ENCODE assay signal across 8 mouse cellular contexts in the genomic region with DNA sequence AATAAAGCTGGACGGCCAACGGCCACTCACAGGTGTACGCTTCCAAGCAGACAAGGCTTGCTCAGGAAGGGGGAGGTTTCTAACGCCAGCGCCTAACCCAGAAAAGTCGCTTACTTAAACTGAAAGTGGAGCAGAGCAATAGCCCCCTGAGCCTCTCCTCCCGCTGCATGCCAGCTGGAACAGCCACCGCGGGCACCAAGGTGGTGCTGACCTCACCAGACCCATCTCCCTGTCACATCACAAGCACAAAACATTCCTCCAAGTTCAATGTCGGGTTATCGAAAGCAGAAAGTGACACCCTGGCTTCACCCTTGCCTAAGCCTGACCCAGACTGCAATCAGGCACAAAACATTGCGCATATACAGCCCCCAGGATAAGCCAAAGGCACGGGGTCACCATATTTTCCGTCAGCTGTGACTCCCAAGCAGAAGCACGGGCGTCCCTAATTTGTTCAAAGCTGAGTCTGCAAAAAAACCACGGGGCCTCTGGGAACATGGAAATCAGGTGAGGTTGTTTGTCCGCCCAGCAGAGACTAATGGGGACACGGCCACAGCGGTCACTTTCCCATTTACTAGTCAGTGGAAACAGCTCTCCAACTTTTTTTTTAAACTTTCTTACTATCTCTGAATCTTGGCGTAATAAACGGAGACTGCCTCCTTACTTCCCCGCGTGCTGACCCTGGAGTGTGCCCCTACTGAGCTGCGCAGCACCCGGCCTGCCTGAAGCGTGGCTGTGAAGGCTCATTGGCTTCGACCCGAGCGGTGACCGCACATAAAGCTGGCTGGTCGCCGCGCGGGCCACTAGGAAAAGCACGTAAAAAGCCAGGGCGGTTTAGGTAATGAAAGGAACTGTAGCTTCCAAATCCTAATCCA. TPM values are rescaled to one million over a fixed set of nuclear protein-coding genes. Genes with fewer than 3 reads are reported as not detected.
DNase-seq lines count a peak whose midpoint lies in the region; ATAC-seq and TF ChIP-seq lines count a peak whose summit lies in the region.

No protein-coding gene starts in this region.

- 2% methylated on average over 37 of the region's 37 CpGs for WGBS in embryonic facial prominence, embryonic 12.5 days
- WGBS in limb, embryonic 14.5 days = 1% methylated on average over 37 of the region's 37 CpGs
- WGBS in neural tube, embryonic 12.5 days = 2% methylated on average over 37 of the region's 37 CpGs

- peaks cover 70% of the 10 kb centered on the region for H3K27me3 ChIP-seq in embryonic facial prominence, embryonic 12.5 days
- peaks cover 51% of the 10 kb centered on the region for H3K27me3 ChIP-seq in limb, embryonic 14.5 days (ENCODE audit: control insufficient read depth, insufficient read depth, low read length)
- peaks cover 52% of the 10 kb centered on the region for H3K27me3 ChIP-seq in neural tube, embryonic 12.5 days (replicated peaks)

- no peak overlapping the region for H3K27ac ChIP-seq in embryonic facial prominence, embryonic 12.5 days
- no peak overlapping the region for H3K27ac ChIP-seq in limb, embryonic 14.5 days (replicated peaks; ENCODE audit: low read depth, low read length)
- no peak overlapping the region for H3K27ac ChIP-seq in neural tube, embryonic 12.5 days

- H3K9me3 ChIP-seq in embryonic facial prominence, embryonic 12.5 days = no peaks in the 10 kb centered on the region
- no peaks in the 10 kb centered on the region for H3K9me3 ChIP-seq in limb, embryonic 14.5 days (ENCODE audit: control insufficient read depth, low read length)
- no peaks in the 10 kb centered on the region for H3K9me3 ChIP-seq in neural tube, embryonic 12.5 days

- peak overlapping the region; percentile 96 for H3K4me2 ChIP-seq in embryonic facial prominence, embryonic 12.5 days (replicated peaks)
- peak overlapping the region; percentile 100 for H3K4me2 ChIP-seq in limb, embryonic 14.5 days (replicated peaks; ENCODE audit: low read depth, low read length, severe bottlenecking)
- peak overlapping the region; percentile 100 for H3K4me2 ChIP-seq in neural tube, embryonic 12.5 days (replicated peaks)

- H3K36me3 ChIP-seq in embryonic facial prominence, embryonic 12.5 days = no peaks in the 10 kb centered on the region
- no peaks in the 10 kb centered on the region for H3K36me3 ChIP-seq in limb, embryonic 14.5 days (ENCODE audit: control insufficient read depth, insufficient read depth, low read length)
- no peaks in the 10 kb centered on the region for H3K36me3 ChIP-seq in neural tube, embryonic 12.5 days

- H3K9ac ChIP-seq in embryonic facial prominence, embryonic 12.5 days = no peak overlapping the region
- H3K9ac ChIP-seq in limb, embryonic 14.5 days (ENCODE audit: low read depth, low read length, severe bottlenecking) = no peak overlapping the region
- H3K9ac ChIP-seq in neural tube, embryonic 12.5 days = no peak overlapping the region

- no peak for TF ChIP-seq POLR2A in limb, embryonic 14.5 days (IDR thresholded peaks at IDR 0.05; ENCODE audit: borderline replicate concordance, extremely low read depth, insufficient read depth, insufficient read length)

- peak; percentile 34 for DNase-seq in gastrocnemius, postnatal 10 days
- no peak for DNase-seq in gastrocnemius, adult 18-20 months (ENCODE audit: low spot score)
- no peak for DNase-seq in limb, embryonic 14.5 days (ENCODE audit: low spot score)
- no peak for DNase-seq in urinary bladder, postnatal 14 days (ENCODE audit: low spot score)
- DNase-seq in right cerebral cortex, postnatal 14 days = no peak

- peak overlapping the region; percentile 54 for H3K4me3 ChIP-seq in embryonic facial prominence, embryonic 12.5 days
- H3K4me3 ChIP-seq in limb, embryonic 14.5 days (replicated peaks; ENCODE audit: low read length) = peak overlapping the region; percentile 58
- H3K4me3 ChIP-seq in neural tube, embryonic 12.5 days = peak overlapping the region; percentile 56

- peaks cover 32% of the 10 kb centered on the region for H3K4me1 ChIP-seq in embryonic facial prominence, embryonic 12.5 days
- H3K4me1 ChIP-seq in limb, embryonic 14.5 days (ENCODE audit: control insufficient read depth, insufficient read depth, low read length) = peaks cover 19% of the 10 kb centered on the region
- peaks cover 30% of the 10 kb centered on the region for H3K4me1 ChIP-seq in neural tube, embryonic 12.5 days

- ATAC-seq in embryonic facial prominence, embryonic 12.5 days (ENCODE audit: insufficient number of reproducible peaks, insufficient read depth, low FRiP score, low TSS enrichment) = no peak
- peak; percentile 43 to 51 for ATAC-seq in hematopoietic stem cell, adult 5-6 weeks (replicated peaks in 1 of 2; ENCODE audit: insufficient read depth in 1 of 2, low FRiP score in 2 of 2, low TSS enrichment in 1 of 2, low read depth in 1 of 2, poor library complexity in 2 of 2, severe bottlenecking in 2 of 2)
- ATAC-seq in limb, embryonic 14.5 days (ENCODE audit: low FRiP score, low read depth) = no peak
- ATAC-seq in neural tube, embryonic 12.5 days (ENCODE audit: low FRiP score, low read depth) = no peak

RNA-seq across cellular contexts. Expression of a gene that starts 1.6 kb away (rescaled TPM):
- 1 to 10 TPM; 5.5 to 5.8 TPM for total RNA-seq in gastrocnemius, postnatal 10 days (2021)
- total RNA-seq in gastrocnemius, adult 18-20 months (2021) = 10 to 100 TPM; 16.8 to 19.0 TPM
- 0.55 and 0.74 TPM in 2 replicates for polyA plus RNA-seq in embryonic facial prominence, embryonic 12.5 days (2016; fragmentation: Nextera tagmentation; extraction: Ambion mirVana)
- total RNA-seq in hematopoietic stem cell, adult 5-6 weeks (2017) = 7.3 and 7.4 TPM in 2 replicates
- 0.38 and 0.59 TPM in 2 replicates for polyA plus RNA-seq in limb, embryonic 14.5 days (2012; rRNA removed)
- 0.52 and 0.53 TPM in 2 replicates for polyA plus RNA-seq in limb, embryonic 14.5 days (2014; fragmentation: Nextera tagmentation; extraction: Ambion mirVana)
- 1.0 and 1.4 TPM in 2 replicates for polyA plus RNA-seq in neural tube, embryonic 12.5 days (2016; fragmentation: Nextera tagmentation; extraction: Ambion mirVana)

Comparison
In these comparisons a context has a peak if more than half of its experiments do, and no peak if none do; other contexts are left out.
1. ATAC-seq: peak in hematopoietic stem cell, adult 5-6 weeks (2 of 2); none in embryonic facial prominence, embryonic 12.5 days (single experiment), limb, embryonic 14.5 days (single experiment) and neural tube, embryonic 12.5 days (single experiment).
2. Peak in every context shown above with its lines, with median percentiles within 50 percentile points of each other: H3K4me2 ChIP-seq and H3K4me3 ChIP-seq.